Mouse (Mus musculus) MEL (cell line): Measurements from ENCODE around the gene Fcer1g.
A peak's percentile ranks its signal among the peaks of the same experiment; 100 is the strongest.

Experiments
- BHLHE40 ChIP-seq: IDR thresholded peaks from 2 replicates; pipeline ENCODE4 v1.6.1; 2012; ENCODE audit warnings: low read depth, mild to moderate bottlenecking, inconsistent platforms, low read length, improper control_type of control experiment, borderline replicate concordance
- CHD1 ChIP-seq: IDR thresholded peaks from 2 replicates; pipeline ENCODE4 v1.6.1; 2012; ENCODE audit warnings: low read depth, mild to moderate bottlenecking, inconsistent platforms, low read length, improper control_type of control experiment
- CTCF ChIP-seq, 3 experiments: IDR thresholded peaks in 2 of 3; conservative IDR thresholded peaks in 1 of 3; 2 replicates each; pipeline ENCODE4 v1.5.1; 2011 to 2012; ENCODE audit warnings: low read length in 3 of 3, low read depth in 2 of 3, mild to moderate bottlenecking in 2 of 3, improper control_type of control experiment in 1 of 3, inconsistent platforms in 1 of 3, mixed read lengths in 1 of 3, moderate library complexity in 1 of 3; ENCODE audit not compliant: control insufficient read depth in 1 of 3, insufficient read depth in 1 of 3, poor library complexity in 1 of 3, severe bottlenecking in 1 of 3
- E2F4 ChIP-seq: IDR thresholded peaks from 2 replicates; pipeline ENCODE4 v1.6.1; 2011; ENCODE audit warnings: low read depth, low read length, improper control_type of control experiment, borderline replicate concordance
- EP300 ChIP-seq, 2 experiments: IDR thresholded peaks; 2 replicates each; pipeline ENCODE4 v1.6.1; 2011; ENCODE audit warnings: improper control_type of control experiment in 2 of 2, low read length in 2 of 2, low read depth in 1 of 2, mild to moderate bottlenecking in 1 of 2
- ETS1 ChIP-seq: IDR thresholded peaks from 2 replicates; pipeline ENCODE4 v1.6.1; 2012; ENCODE audit warnings: low read depth, mild to moderate bottlenecking, inconsistent platforms, low read length, improper control_type of control experiment, moderate library complexity
- GATA1 ChIP-seq: IDR thresholded peaks from 2 replicates; pipeline ENCODE4 v1.6.1; 2011; ENCODE audit warnings: low read depth, low read length, improper control_type of control experiment
- KAT2A ChIP-seq: conservative IDR thresholded peaks from 2 replicates; pipeline ENCODE4 v1.6.1; 2012; ENCODE audit warnings: low read depth, low read length, improper control_type of control experiment, inconsistent platforms
- MAX ChIP-seq: IDR thresholded peaks from 2 replicates; pipeline ENCODE4 v1.6.1; 2011; ENCODE audit warnings: low read length, improper control_type of control experiment
- POLR2A ChIP-seq, 2 experiments: IDR thresholded peaks; 2 replicates each; pipeline ENCODE4 v1.6.1; 2011 to 2012; ENCODE audit warnings: low read length in 2 of 2, mild to moderate bottlenecking in 2 of 2, control low read depth in 1 of 2, improper control_type of control experiment in 1 of 2, low read depth in 1 of 2, moderate library complexity in 1 of 2; ENCODE audit not compliant: control insufficient read depth in 1 of 2, insufficient read depth in 1 of 2, poor library complexity in 1 of 2
- ZC3H11A ChIP-seq: IDR thresholded peaks from 2 replicates; pipeline ENCODE4 v1.6.1; 2012; ENCODE audit warnings: low read depth, mild to moderate bottlenecking, inconsistent platforms, low read length, improper control_type of control experiment
- ZKSCAN1 ChIP-seq: IDR thresholded peaks from 2 replicates; pipeline ENCODE4 v1.6.1; 2012; ENCODE audit warnings: low read depth, mild to moderate bottlenecking, inconsistent platforms, low read length, improper control_type of control experiment, moderate library complexity
- ZNF384 ChIP-seq: IDR thresholded peaks from 2 replicates; pipeline ENCODE4 v1.6.1; 2012; ENCODE audit warnings: low read depth, mild to moderate bottlenecking, inconsistent platforms, low read length, improper control_type of control experiment

DNA sequence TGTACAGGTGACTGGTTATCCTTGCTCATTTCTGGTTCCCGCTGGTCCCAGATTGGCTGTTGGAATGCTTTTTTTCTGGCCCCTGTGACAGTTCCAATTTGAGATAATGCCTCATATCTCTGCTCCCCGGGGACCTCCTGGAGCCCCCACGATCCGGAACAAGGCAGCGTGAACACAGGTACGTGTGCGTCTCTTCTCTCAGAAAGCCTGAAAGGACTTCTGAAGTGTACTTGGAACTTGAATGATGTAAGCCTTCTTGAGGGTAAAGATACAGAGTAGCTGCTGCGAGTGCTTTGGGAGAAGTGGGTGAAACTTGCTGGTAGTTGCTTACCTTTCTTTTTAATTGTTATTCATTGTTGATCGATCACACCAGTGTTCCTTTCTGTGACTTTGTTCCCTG lies 37.0 kb upstream of the Fcer1g start:
- TF ChIP-seq EP300 (IDR thresholded peaks at IDR 0.05; ENCODE audit: low read depth in 1 of 2, low read length in 2 of 2) (no peak), GATA1 (peak; percentile 50), ZC3H11A (no peak), ZKSCAN1 (no peak), BHLHE40 (no peak), ZNF384 (no peak), MAX (no peak), E2F4 (no peak), ETS1 (0 out of 2 replicates have a peak, but pooled peaks have one; percentile 19), CTCF (IDR thresholded peaks at IDR 0.05 in 2 of 3, conservative IDR thresholded peaks at IDR 0.05 in 1 of 3; ENCODE audit: control insufficient read depth in 1 of 3, insufficient read depth in 1 of 3, low read depth in 2 of 3, low read length in 3 of 3, poor library complexity in 1 of 3, severe bottlenecking in 1 of 3) (no peak), POLR2A (IDR thresholded peaks at IDR 0.05; ENCODE audit: control insufficient read depth in 1 of 2, insufficient read depth in 1 of 2, low read depth in 1 of 2, low read length in 2 of 2, poor library complexity in 1 of 2) (no peak), KAT2A (no peak), CHD1 (no peak)
